Mouse (Mus musculus) layer of hippocampus, adult 2 months (tissue): ENCODE measurements at regions not wholly inside any gene's neighbourhood (a gene's known extent, or its start where the extent isn't known, plus 50 kb on each side); places are given as distances from the start of the nearest gene placed in this dataset.

Source experiments
- DNase-seq, 2 experiments: peaks; one replicate each; pipeline ENCODE4 v3.0.0; 2022; ENCODE audit warnings: low spot score in 2 of 2
- H3K27ac ChIP-seq: fragments of 200-600 bp; 2 replicates; pipeline ENCODE4 v1.8.1; 2022
- H3K4me3 ChIP-seq: fragments of 200-600 bp; 2 replicates; pipeline ENCODE4 v1.8.1; 2022; ENCODE audit warnings: mild to moderate bottlenecking
- CTCF ChIP-seq: fragments of 200-600 bp; conservative IDR thresholded peaks from 2 replicates; pipeline ENCODE4 v1.8.1; 2022; ENCODE audit warnings: antibody characterized with exemption, mild to moderate bottlenecking, moderate library complexity

DNA sequence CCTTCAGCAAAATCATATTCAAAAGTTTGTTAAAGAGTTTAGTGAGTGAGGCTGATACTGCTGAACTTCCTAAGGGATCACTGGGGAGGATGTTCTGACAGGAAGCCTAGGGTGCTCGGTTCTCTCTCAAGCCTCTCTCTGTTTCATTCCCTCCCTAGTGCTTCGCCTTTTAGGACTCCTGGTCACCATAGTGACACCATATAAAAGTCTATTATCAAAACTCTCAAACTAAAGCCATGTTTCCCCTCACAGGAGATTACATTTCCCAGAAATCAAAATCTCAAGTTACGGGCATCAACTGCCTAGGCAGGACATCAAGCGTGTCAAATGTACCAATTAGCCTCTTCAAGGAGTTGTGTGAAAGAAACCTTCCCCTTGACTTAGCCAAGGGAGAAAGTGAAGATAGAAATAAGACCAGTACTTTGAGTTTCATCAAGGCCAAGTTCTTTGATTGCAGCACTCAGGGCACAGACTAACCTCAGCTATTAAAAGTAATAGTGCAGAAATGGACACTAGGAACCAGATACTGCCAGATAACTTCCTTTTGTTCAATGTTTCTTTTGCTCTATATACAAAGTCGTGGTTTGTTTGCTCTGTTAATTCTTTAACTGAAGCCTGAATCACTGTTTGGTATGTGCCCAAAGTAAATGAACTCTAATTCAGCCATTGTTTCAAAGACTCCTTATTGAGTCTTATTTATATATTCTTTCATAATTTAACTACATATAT, 752.6 kb downstream of the Jrkl start:
- DNase-seq, result no peak
- TF ChIP-seq CTCF, result no peak
- Histone ChIP-seq H3K27ac (no peak overlapping the region), H3K4me3 (no peak overlapping the region)

DNA sequence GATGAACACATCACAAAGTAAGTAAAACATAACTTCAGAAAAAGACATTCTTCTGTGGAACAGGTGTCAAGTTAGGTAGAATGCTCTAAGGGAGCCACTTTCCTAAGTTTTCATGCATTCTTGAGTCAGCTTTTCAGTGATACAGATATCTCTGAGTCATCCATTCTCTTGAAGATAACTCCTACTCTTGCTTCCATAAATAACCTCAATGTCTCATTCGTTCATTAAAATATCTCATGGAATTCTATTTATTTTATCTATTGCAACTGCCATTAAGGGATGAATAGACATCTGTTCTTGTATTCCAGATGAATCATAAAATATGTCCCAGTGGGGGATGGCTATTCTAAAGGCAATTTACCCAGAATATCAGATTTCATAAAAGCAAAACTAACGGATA, 787.8 kb downstream of the Jrkl start:
- no peak for TF ChIP-seq CTCF
- DNase-seq, result peak in 1 of 2 experiments; percentile 2
- no peak overlapping the region for H3K4me3 ChIP-seq
- H3K27ac ChIP-seq, result no peak overlapping the region

DNA sequence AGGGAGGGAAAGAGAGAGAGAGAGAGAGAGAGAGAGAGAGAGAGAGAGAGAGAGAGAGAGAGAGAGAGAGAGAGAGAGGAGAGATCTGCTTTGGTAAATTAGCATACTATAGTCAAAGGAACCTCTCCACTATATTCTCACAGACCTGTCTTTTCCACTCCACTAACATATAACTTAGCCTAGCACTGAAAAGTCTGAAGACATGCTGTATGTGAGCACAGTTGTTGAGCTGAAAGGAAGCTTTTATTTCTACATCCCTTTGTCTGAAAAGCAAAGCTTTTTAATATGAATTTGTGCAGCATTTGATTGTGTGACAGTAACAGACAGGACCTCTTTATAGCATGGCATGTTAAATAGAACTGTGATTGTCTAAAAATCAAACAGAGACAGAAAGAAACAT, 788.9 kb downstream of the Jrkl start:
- TF ChIP-seq CTCF, result no peak
- no peak overlapping the region for H3K4me3 ChIP-seq
- DNase-seq, result no peak
- no peak overlapping the region for H3K27ac ChIP-seq

DNA sequence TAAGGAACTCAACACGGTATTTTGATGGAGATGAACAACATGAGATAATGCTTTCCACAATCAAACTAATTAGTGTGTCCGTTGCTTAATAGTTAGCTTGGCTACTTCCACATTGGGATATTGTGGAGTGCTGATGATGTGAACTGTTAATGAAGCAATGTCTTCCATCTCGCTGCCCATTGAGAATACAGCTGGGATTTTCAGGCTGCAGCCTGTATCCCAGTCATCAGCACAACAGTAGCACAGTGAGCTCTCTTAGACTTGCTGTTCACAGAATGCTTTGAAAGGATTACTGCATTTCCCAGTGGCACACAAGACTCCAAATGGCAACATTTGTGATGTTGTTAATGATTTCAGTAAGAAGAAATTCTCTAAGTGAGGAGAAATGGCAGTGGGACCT, 811.5 kb downstream of the Jrkl start:
- DNase-seq, result no peak
- no peak for TF ChIP-seq CTCF
- no peak overlapping the region for H3K4me3 ChIP-seq
- no peak overlapping the region for H3K27ac ChIP-seq

DNA sequence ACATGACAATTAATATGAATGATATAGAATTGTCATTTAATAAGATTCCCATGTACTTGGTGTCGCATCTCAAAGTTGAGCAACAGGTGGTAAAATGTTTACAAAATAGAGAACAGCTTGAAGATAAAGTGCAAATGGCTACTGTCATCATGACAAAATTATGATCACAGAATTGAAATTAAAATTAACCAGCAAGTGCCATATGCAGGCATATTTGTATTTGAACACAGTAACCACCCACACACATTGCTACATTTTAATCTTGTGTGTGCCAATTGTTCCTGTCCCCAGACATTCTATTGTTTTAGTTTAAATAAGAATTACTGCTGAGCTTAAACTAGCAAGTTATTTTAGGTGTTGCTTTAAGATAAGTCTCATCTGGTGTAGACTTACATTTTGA, 823.7 kb downstream of the Jrkl start:
- no peak for TF ChIP-seq CTCF
- no peak overlapping the region for H3K27ac ChIP-seq
- DNase-seq, result peak in 1 of 2 experiments; percentile 6
- H3K4me3 ChIP-seq, result no peak overlapping the region

DNA sequence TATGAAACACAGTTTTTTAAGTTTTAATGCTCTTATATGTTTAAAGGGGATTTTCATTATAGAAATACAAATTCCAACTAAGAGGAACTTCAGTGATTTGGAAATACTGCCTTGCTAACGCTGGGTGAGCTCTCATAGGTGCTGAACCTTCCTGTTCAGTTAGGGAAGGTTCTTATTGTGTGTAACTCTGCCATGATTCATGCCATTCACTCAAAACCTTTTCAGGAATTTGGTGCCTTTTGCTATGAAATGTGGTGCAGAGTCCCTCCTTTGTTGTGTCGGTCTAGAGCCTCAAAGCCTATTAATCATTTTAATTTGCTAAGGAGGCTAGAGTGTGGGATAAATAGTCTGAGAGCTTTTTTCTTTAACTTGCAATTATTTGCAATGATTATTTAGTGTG, 837.1 kb downstream of the Jrkl start:
- DNase-seq, result no peak
- no peak overlapping the region for H3K4me3 ChIP-seq
- H3K27ac ChIP-seq, result no peak overlapping the region
- no peak for TF ChIP-seq CTCF

DNA sequence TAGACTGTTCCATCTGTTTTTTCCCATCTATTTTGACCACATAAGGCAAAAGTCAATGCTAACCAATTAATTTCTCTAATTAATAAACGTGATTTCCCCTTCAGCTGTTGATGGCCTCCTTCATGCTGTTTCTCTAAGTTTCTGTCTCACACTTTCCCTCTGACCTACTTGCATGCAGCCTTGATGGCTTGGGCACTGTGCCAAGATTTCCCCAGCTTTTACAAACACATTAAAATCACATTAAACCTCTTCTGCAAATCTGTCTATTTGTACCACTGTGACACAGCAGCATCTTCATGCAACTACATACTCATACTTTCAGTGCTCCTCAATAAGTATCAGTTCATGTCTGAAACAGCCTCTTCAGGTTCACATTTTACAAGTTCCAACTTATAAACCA, 841.4 kb downstream of the Jrkl start:
- H3K4me3 ChIP-seq, result no peak overlapping the region
- no peak for TF ChIP-seq CTCF
- no peak overlapping the region for H3K27ac ChIP-seq
- DNase-seq, result no peak

DNA sequence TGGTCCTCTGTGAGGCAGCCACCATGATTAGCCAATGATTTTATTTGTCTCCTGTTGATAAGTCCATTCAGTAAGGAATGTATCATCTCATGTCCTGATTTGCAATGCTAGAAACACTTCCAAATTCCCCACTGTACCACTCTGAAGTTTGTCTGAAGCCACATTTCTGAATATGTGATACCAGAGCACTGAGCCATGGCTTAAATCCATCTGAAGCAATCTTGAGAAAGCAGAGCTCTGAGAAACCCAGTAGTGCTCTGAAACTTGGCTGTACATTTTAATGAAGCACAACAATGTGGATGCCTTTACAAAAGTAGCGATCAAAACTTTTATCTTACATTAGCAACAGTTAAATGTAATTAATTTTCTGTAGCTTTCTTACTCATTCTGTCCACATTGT, 850.0 kb downstream of the Jrkl start:
- Histone ChIP-seq H3K27ac (no peak overlapping the region), H3K4me3 (no peak overlapping the region)
- TF ChIP-seq CTCF, result no peak
- no peak for DNase-seq

DNA sequence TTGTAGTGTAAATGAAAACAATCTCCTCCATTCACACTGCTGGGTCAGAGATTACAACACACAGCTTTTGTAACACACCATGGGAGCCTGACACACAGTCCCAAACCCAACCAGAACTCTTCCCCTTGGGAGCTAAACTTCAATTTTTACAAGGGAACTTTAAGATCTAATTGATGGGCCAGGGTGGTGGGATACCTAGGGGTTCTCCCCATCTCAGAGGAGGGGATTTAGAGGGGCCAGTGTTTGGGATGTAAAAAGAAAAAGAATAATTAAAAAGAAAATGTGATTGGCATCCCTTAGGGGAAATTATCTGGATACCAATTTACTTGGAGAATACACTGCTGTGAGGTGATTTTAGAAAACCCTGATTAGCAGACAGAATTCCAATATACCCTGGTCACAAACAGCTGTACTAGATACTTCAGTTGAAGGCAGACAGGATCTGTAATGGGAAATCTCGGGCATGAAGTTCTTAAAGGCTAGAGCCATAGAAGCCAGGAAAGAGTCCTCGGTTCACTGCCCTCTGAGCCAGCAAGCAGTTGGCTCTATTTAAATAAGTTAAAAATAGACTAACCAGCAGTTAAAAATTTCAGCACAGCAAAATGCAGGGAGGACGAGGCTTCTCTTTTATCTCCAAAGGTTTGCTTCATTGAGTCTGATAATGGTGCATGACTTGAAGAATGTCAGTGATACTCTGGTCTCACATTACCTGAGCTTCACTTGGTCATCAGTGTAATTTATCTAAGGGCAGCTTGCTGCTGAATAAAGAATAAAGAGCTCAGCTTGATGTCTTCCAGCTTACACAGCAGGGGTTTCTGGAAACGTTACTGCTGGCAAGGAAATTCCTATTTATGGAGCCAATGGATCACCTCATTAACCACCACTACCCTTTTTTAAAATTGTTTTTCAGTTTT, 864.6 kb downstream of the Jrkl start:
- H3K4me3 ChIP-seq, result no peak overlapping the region
- no peak overlapping the region; the same call in 1 of the 2 replicates for H3K27ac ChIP-seq
- peak; percentile 4 to 13 for DNase-seq
- no peak for TF ChIP-seq CTCF

DNA sequence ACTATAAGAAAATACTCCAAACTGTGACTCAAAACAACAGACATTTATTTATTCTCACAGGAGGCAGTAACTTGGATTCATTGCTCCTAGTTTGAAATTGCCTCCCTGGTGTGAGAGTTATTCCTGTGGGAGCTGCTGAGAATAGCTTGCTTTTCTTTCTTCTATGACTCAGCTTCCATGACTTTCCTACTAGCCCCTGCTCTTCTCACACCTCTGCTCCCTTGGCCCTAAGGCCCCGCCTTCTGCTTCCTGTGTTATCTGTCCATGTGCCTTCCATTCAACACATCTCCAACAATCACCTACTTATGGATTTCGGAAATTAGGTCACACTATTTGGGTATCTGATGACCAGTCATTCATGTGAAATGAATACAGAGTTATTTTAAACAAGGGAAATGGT, 865.6 kb downstream of the Jrkl start:
- DNase-seq, result no peak
- no peak for TF ChIP-seq CTCF
- Histone ChIP-seq H3K27ac (no peak overlapping the region), H3K4me3 (no peak overlapping the region)

DNA sequence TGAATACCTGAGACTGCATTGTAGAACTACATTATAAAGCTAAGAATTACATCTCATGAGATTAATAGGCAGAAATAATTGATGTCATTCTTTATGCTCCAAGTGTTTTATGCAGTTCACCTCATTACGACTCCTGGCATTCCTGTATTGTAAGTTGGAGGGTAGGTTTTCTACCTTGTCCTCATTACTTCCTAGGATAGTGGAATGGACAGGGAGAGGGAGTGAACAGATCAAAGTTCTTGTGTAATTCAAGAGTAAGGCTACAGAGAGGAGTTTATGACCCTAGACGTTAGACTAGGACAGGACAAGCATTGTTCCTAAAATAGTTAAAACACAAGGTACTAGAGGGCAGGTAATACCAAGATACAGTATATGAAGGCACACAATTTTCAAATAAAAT, 901.3 kb downstream of the Jrkl start:
- no peak for DNase-seq
- Histone ChIP-seq H3K27ac (no peak overlapping the region), H3K4me3 (no peak overlapping the region)
- TF ChIP-seq CTCF, result no peak

DNA sequence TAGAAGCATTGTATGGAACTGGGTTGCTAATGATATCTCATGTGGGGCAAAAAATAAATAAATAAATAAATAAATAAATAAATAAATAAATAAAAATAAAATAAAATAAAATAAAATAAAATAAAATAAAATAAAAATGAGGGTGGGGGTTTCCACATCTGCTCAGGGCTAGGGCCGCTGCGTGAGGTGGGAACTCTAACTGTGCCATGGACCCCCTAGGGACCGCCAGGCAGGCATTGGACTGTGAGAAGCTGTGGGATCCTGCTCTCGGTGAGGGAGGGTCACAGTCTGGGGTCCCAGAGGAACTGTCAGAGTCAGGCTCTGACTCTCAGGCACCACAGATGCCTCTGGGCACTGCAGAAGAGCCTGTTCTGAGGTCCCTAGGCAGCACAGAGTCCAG, 904.2 kb downstream of the Jrkl start:
- no peak for DNase-seq
- Histone ChIP-seq H3K27ac (no peak overlapping the region), H3K4me3 (no peak overlapping the region)
- TF ChIP-seq CTCF, result no peak

DNA sequence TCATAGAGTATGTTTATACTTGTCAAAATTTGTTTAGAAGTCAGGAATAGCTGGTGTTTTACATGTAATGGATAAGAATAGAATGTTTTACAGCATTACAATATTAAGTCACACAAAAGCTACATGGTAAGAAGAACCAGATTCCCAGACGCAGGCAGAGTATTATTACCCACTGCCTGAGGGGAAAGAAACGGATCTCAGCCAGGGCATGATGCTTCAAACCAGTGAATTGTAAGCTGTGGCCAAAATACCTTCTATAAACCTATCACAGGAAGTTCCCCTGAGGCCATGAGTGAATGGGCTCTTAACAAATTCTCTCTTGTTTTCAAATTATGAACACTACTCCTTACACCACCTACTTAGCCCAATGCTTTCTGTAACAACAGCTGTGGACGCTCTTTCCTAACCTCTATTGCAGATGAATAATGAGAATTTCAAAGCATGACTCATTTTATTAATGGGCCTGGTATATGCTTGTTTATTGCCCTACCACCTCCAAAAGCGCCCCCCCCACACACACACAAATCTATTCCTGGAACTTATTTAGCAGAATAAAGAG, 932.0 kb downstream of the Jrkl start:
- Histone ChIP-seq H3K27ac (no peak overlapping the region), H3K4me3 (no peak overlapping the region)
- no peak for TF ChIP-seq CTCF
- no peak for DNase-seq
